Mouse (Mus musculus) kidney, adult 2 months (tissue): ENCODE measurements at regions not wholly inside any gene's neighbourhood (a gene's known extent, or its start where the extent isn't known, plus 50 kb on each side); places are given as distances from the start of the nearest gene placed in this dataset.

Source experiments
- DNase-seq: peaks from one replicate; pipeline ENCODE4 v3.0.0; 2021
- H3K27ac ChIP-seq: fragments of 200-500 bp; 2 replicates; pipeline ENCODE4 v1.5.1; 2012; ENCODE audit warnings: low read depth, low read length, control low read depth, inconsistent platforms; ENCODE audit not compliant: insufficient read depth
- H3K27me3 ChIP-seq: fragments of 200-500 bp; replicated peaks from 2 replicates; pipeline ENCODE4 v1.6.1; 2012; ENCODE audit warnings: mild to moderate bottlenecking, moderate library complexity, low read length, inconsistent platforms; ENCODE audit not compliant: control insufficient read depth, insufficient read depth
- H3K36me3 ChIP-seq: fragments of 200-500 bp; 2 replicates; pipeline ENCODE4 v1.6.1; 2012; ENCODE audit warnings: mild to moderate bottlenecking, moderate library complexity, low read length, inconsistent platforms; ENCODE audit not compliant: control insufficient read depth, insufficient read depth
- H3K4me1 ChIP-seq: fragments of 200-500 bp; 2 replicates; pipeline ENCODE4 v1.6.1; 2011; ENCODE audit warnings: low read length; ENCODE audit not compliant: control insufficient read depth, insufficient read depth
- H3K4me3 ChIP-seq: fragments of 200-500 bp; 2 replicates; pipeline ENCODE4 v1.5.1; 2011; ENCODE audit warnings: mild to moderate bottlenecking, low read depth, low read length, control low read depth; ENCODE audit not compliant: insufficient read depth
- CTCF ChIP-seq: fragments of 200-500 bp; conservative IDR thresholded peaks from 2 replicates; pipeline ENCODE4 v1.5.1; 2011; ENCODE audit warnings: low read depth, mild to moderate bottlenecking, control low read depth, low read length, moderate library complexity, mixed read lengths; ENCODE audit not compliant: insufficient read depth, insufficient read length
- POLR2A ChIP-seq: fragments of 200-500 bp; IDR thresholded peaks from one replicate; pipeline ENCODE4 v1.6.1; 2011; ENCODE audit warnings: low read depth, low read length, control low read depth

GRCm38 (mm10) chr4:73283681-73284080, 121.2 kb downstream of the Gm11487 start:
- H3K27me3 ChIP-seq = no peaks in the 10 kb centered on the region
- H3K4me3 ChIP-seq = no peak overlapping the region
- TF ChIP-seq POLR2A (no peak), CTCF (no peak)
- H3K27ac ChIP-seq = peak overlapping the region; percentile 38; the same call in 1 of the 2 replicates
- no peaks in the 10 kb centered on the region; the same call in 1 of the 2 replicates for H3K4me1 ChIP-seq
- H3K36me3 ChIP-seq = no peaks in the 10 kb centered on the region
- peak; percentile 62 for DNase-seq
